Mouse (Mus musculus) embryo, embryonic 9.5 days (tissue): Measurements from ENCODE around the gene Fbxo24.

Experiments used
- DNase-seq: peaks from one replicate; pipeline ENCODE4 v3.0.0-alpha.2; 2017; ENCODE audit errors: extremely low spot score

Fbxo24 gene

GRCm38 (mm10) chr5:137601365-137601729, 27.5 kb downstream of the Fbxo24 start:
- DNase-seq: no peak

GRCm38 (mm10) chr5:137600619-137601364, 28.0 kb downstream of the Fbxo24 start, which contains the start of gene Mospd3:
Mospd3 (minus strand) TSS chr5:137601058.
- peak; percentile 97 for DNase-seq

- DNase-seq: peak; percentile 59
These were observed 28.6 kb downstream of the Fbxo24 start for GRCm38 (mm10) chr5:137600281-137600618.

- no peak for DNase-seq
These were observed 29.2 kb downstream of the Fbxo24 start for GRCm38 (mm10) chr5:137599600-137599999.

- DNase-seq: no peak
These were observed 30.5 kb downstream of the Fbxo24 start for GRCm38 (mm10) chr5:137598100-137598826.

GRCm38 (mm10) chr5:137597625-137598024, 31.2 kb downstream of the Fbxo24 start:
- DNase-seq: no peak

GRCm38 (mm10) chr5:137596601-137597261, 32.1 kb downstream of the Fbxo24 start:
- DNase-seq: no peak

- DNase-seq: no peak
These were observed 32.9 kb downstream of the Fbxo24 start for GRCm38 (mm10) chr5:137595921-137596320.

- DNase-seq: no peak
These were observed 38.3 kb downstream of the Fbxo24 start for GRCm38 (mm10) chr5:137590507-137590906.

GRCm38 (mm10) chr5:137584976-137585375, 43.8 kb downstream of the Fbxo24 start:
- no peak for DNase-seq

GRCm38 (mm10) chr5:137583670-137584169, 45.1 kb downstream of the Fbxo24 start:
- peak; percentile 58 for DNase-seq

- DNase-seq: no peak
These were observed 46.1 kb downstream of the Fbxo24 start for GRCm38 (mm10) chr5:137582702-137583101.

- DNase-seq: no peak
These were observed 48.6 kb downstream of the Fbxo24 start for GRCm38 (mm10) chr5:137580246-137580645.

- DNase-seq: peak; percentile 41
These were observed 54.3 kb downstream of the Fbxo24 start for GRCm38 (mm10) chr5:137574470-137574901.

GRCm38 (mm10) chr5:137570691-137571586, 57.9 kb downstream of the Fbxo24 start:
- no peak for DNase-seq

GRCm38 (mm10) chr5:137570181-137570580, 58.6 kb downstream of the Fbxo24 start:
- DNase-seq: no peak

GRCm38 (mm10) chr5:137569665-137570064, 59.1 kb downstream of the Fbxo24 start, which contains the start of gene Tfr2:
Tfr2 (plus strand) TSS chr5:137569840.
- DNase-seq: peak; percentile 26

- no peak for DNase-seq
These were observed 59.8 kb downstream of the Fbxo24 start for GRCm38 (mm10) chr5:137569031-137569430.

GRCm38 (mm10) chr5:137568223-137568798, 60.5 kb downstream of the Fbxo24 start:
- no peak for DNase-seq

- no peak for DNase-seq
These were observed 62.4 kb downstream of the Fbxo24 start for GRCm38 (mm10) chr5:137566416-137566815.

- DNase-seq: no peak
These were observed 63.1 kb downstream of the Fbxo24 start for GRCm38 (mm10) chr5:137565744-137566143.
